Mouse (Mus musculus): ENCODE measurements around the gene Muc3.

DNA sequence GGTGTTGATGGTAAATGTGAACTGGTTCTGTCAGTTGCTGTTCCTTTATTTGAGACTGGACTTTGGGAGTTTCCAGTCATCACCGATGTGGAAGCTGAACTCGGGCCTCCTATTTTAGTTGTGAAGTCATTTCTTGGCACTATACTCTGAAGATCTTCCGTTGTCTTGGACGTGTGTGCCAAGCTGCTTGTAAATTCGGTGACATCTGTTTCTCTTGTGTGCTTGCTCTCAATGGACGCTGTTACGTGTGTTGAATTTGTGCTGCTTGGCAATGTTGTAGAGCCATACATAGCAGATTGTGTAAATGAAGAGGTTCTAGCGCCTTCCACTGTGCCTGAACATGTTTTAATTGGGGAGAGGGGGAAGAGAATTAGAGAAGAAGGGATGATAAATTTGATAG is 36.2 kb upstream of the Muc3 start:
- TF ChIP-seq POLR2A (IDR thresholded peaks at IDR 0.05; ENCODE audit: low read depth, low read length), result no peak
- no peak for TF ChIP-seq CTCF (conservative IDR thresholded peaks at IDR 0.05; ENCODE audit: insufficient read depth, insufficient read length, low read depth, low read length)
